Mouse (Mus musculus): ENCODE data around the gene Muc20. TPM values are rescaled to one million over a fixed set of nuclear protein-coding genes. Genes with fewer than 3 reads are reported as not detected.

Muc20 gene
- not detected for total RNA-seq (2022)

DNA sequence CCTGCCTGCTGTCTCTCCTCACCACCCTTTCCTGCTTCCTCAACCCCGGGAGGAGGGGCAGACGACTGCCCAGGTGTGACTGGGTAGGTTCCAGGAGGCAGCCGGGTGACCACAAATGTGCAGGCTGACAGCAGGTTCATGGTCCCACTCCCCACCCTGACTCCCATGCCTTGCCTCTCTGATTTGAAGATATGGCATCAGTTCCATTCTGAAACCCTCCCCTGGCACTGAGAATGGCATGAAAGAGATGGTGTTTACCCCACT lies at the start of gene Muc20:
TSS of gene Muc20 (minus strand) at position 10 of the 264 bp plus-strand sequence.
- DNase-seq (ENCODE audit: low spot score in 2 of 2): no peak

DNA sequence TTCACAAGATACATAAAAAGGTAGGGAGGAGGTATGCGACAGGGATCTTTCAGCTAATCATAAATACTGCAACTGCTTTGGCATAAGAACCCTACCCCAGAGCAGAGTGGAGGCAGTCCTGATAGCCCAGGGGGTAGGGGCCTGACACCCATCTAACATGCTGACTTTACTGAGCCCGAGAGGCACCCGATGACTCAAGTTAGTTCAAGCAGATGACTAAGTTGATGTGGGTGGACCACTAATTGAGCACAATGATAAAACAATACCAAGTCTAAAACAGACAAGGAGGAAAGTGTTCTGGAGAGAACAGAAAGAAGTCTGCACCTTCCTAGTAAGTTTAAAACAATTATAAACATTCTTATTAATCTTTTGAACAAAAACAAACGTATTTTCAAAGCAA lies 34.3 kb upstream of the Muc20 start:
- no peak for DNase-seq (ENCODE audit: low spot score in 2 of 2)

GRCm38 (mm10) chr16:32829104-32829503 lies 31.9 kb upstream of the Muc20 start:
- no peak for DNase-seq (ENCODE audit: low spot score in 2 of 2)

DNA sequence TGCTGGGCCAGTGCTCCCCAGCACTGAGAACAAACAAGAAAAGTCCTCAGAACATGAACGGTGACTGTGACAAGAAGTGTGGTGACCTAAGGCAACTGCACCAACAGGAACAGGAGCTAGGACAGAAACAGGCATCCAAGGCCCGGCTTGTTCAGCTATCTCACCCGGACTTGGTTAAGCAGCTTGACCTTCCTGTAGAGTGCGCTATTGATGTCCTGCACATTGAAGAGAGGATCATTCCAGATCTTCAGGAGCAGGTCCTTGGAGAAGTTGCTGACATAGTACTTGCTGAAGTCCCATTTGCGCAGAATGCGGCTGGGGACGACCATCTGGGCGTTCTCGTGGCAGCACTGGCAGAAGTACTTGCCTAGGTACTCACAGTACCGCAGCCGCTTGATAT lies 29.3 kb upstream of the Muc20 start:
- no peak for DNase-seq (ENCODE audit: low spot score in 2 of 2)

GRCm38 (mm10) chr16:32825380-32825779 lies 28.1 kb upstream of the Muc20 start:
- DNase-seq (ENCODE audit: low spot score in 2 of 2): no peak

DNA sequence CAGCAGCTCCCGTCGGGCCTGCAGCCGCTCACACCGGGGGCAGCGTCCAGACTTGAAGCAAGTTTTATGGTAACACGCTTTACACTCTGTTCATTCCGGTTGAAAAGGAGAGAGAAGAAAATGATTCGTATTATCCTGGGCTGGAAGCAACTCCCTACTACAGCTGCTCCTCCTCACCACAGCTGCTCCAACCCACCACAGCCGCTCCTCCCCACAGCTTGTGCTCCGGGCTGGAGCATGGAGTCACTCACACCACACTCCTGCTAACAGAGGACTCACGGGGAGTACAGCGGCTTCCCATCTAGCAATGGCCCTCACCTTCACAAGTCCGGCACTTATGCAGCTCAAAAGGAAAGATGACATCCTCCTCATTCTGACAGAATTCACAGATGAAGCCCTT lies 26.8 kb upstream of the Muc20 start:
- no peak for DNase-seq (ENCODE audit: low spot score in 2 of 2)

DNA sequence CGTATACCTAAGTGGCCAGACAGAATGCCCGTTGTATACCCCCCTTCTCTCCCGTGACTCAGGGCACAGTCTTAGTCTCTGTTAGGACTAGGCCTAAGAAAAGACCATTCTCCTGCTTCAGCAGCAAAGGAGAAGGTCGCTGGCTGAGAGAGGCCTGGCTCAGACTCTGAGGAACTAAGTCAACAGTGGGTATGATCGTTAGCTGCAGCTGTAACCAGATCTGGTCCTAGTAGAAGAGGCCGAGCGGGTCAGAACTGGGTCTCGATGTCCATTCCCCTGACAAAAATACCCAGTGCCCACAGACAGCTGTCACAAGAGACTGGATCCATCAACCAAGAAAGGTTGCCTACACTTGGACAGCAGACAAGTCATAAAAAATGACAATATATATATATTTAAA lies 26.3 kb upstream of the Muc20 start:
- DNase-seq (ENCODE audit: low spot score in 2 of 2): no peak

GRCm38 (mm10) chr16:32822881-32823280 lies 25.6 kb upstream of the Muc20 start:
- no peak for DNase-seq (ENCODE audit: low spot score in 2 of 2)

GRCm38 (mm10) chr16:32822450-32822827 lies 25.2 kb upstream of the Muc20 start:
- no peak for DNase-seq (ENCODE audit: low spot score in 2 of 2)

DNA sequence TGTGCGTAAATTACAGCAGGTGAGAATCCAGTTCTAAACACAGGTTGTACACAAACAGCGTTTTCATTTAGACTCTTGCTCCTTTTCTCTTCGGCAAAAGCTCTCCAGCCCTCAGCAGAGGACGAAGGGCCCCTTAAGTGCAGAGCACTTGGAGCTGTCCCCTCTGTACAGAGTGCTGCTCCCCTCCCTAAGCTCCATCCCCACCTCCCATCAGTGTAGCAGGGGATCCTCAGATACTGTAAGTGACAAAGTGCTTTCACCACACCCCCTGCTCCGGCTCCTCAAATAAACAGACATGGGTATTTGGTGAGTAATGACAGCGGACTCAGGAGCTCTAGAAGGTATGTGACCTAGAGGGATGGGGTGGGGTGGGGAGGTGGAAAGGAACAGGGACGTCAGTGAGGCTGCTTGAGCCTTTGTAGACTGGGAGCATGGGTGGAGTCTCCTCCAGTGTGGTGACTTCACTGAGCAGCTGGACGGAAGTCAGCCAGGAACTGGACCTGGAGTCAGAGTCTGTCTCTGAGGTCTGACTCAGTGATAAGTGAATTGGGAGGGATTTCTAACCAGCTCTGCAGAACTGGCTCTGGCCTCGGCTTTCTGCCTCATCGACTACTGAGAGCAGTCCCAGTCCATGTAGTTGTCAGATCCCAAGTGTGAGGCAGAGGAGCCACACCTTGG lies 24.7 kb upstream of the Muc20 start:
- DNase-seq (ENCODE audit: low spot score in 2 of 2): no peak

- DNase-seq (ENCODE audit: low spot score in 2 of 2): no peak
These were observed 21.2 kb upstream of the Muc20 start for GRCm38 (mm10) chr16:32818441-32818840.

DNA sequence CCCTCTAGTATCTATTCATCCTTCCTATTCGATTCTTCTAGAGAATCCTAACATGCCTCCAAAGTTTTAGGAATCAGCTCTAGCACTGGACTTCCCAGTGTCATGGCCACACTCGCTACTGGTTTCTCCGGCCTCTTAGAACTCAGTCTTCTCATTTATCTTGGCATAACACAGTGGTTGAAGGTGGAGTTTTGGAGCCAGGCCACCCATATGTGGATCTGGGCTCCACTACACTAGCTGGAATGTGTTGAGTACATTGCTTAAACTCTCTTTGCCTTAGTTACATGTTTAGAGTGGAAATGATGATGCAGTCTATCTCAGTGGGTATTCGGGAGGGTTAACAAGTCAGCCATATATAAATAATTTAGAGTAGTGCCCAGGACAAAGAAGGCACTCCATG lies 20.8 kb upstream of the Muc20 start:
- no peak for DNase-seq (ENCODE audit: low spot score in 2 of 2)

- DNase-seq (ENCODE audit: low spot score in 2 of 2): no peak
These were observed 17.9 kb upstream of the Muc20 start for GRCm38 (mm10) chr16:32815160-32815605.

- no peak for DNase-seq (ENCODE audit: low spot score in 2 of 2)
These were observed 17.3 kb upstream of the Muc20 start for GRCm38 (mm10) chr16:32814539-32814938.

- DNase-seq (ENCODE audit: low spot score in 2 of 2): no peak
These were observed 16.5 kb upstream of the Muc20 start for GRCm38 (mm10) chr16:32813771-32814170.

GRCm38 (mm10) chr16:32813362-32813761 lies 16.1 kb upstream of the Muc20 start:
- DNase-seq (ENCODE audit: low spot score in 2 of 2): no peak

- peak; percentile 41 to 59 for DNase-seq (ENCODE audit: low spot score in 2 of 2)
These were observed 15.7 kb upstream of the Muc20 start for GRCm38 (mm10) chr16:32812888-32813361.

DNA sequence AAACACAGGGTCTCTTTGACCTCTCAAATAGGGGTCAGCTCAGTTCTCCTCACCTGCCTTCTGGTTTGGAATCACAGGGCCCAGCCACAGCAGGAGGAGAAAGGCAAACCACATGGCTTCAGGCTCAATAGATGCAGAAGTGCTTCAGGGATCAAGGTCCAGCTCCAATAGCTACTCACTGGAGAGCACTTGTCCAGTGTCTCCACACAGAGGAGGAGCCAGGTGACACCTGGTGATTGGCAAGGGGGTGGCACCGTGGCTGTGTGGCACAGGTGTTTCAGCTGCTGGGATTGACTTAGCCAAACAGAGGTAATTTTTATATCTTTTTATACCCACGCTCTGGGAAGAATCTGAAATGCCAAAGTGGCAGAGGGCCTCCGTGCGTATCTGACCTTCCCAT lies 13.1 kb upstream of the Muc20 start, which contains the start of gene Smbd1:
TSS of gene Smbd1 (minus strand) at position 157 of the 400 bp plus-strand sequence.
- DNase-seq (ENCODE audit: low spot score in 2 of 2): no peak

DNA sequence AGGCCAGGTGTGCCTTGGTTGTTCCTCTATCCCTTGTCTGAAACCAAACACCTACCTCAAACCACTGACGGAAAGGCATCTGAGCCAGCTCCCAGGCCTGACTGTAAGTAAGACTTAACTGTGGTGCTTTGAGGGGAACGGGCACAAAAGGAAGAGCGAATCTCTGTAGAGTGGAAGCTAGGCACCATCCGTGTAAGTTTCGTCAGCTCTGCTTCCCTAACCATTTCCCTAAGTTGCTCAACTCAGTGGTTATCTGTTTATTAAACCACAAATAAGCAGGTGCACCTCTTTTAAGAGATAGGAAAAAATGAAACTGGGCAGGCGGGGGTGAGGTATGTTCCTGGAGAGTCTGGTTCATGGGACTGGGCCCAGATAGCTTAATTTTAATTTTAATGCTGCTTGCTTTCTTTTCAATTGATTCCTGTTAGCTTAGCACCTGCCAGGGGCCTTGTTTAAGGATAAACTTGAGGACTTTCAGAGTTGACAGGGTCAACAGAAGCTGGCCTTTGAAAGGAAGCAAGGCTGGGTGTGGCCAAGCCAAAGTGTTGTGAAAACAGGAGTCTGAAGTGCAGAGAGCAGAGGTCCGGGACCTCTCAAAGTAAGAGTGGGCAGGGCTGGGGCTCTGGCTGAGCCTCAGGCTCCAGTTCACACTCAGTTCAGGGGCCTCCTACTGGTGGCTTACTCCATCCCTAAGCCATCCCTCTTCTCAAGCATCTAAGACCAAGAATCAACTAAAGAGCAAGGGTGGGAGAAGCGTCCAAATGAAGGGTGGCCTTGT lies 10.4 kb upstream of the Muc20 start:
- no peak for DNase-seq (ENCODE audit: low spot score in 2 of 2)

- DNase-seq (ENCODE audit: low spot score in 2 of 2): no peak
These were observed 7.9 kb upstream of the Muc20 start for GRCm38 (mm10) chr16:32805151-32805550.

- no peak for DNase-seq (ENCODE audit: low spot score in 2 of 2)
These were observed 6.7 kb upstream of the Muc20 start for GRCm38 (mm10) chr16:32803901-32804300.

- DNase-seq (ENCODE audit: low spot score in 2 of 2): peak in 1 of 2 experiments; percentile 23
These were observed 6.1 kb upstream of the Muc20 start for GRCm38 (mm10) chr16:32803252-32803853.

Data from left cerebral cortex, adult 8-10 months (tissue).